Mouse (Mus musculus) heart, postnatal 4 days (tissue): ENCODE results near the gene Tmem167b. TPM values are rescaled to one million over a fixed set of nuclear protein-coding genes. Genes with fewer than 3 reads are reported as not detected.
"Not testable (repeated sequence)": the region's sequence is repeated elsewhere in the genome, so short reads cannot be mapped to it uniquely, and the experiment has no call there.

Experiments
- DNase-seq: peaks from one replicate; pipeline ENCODE4 v3.0.0; 2021
- total RNA-seq, 2 experiments: library from RNA; stranded (reverse); gene quantifications; 2 replicates each; pipeline ENCODE4 v1.2.3; 2021

Tmem167b gene
- total RNA-seq = 10 to 100 TPM; 32.4 to 34.7 TPM

- peak; percentile 96 for DNase-seq
Observed at GRCm38 (mm10) chr3:108562133-108562730, at the start of gene Tmem167b. Gene Tmem167b (minus strand): TSS chr3:108562466.

DNA sequence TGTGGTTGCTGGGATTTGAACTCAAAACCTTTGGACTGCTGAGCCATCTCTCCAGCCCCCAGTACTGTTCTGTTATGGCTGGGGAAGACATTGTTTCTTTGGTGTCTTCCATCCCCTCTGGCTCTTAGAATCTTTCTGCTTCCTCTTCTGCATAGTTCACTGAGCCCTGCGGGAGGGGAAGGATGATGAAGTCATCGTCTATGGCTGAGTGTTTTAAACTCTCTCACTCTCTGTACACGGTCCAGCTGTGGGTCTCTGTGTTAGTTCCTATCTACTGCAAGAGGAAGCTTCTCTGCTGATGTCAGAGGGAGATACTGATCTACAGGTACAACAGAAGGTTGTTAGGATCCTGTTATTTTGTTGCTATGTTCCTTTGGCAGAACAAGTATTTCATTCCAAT lies 46.6 kb upstream of the Tmem167b start:
- DNase-seq = no peak

DNA sequence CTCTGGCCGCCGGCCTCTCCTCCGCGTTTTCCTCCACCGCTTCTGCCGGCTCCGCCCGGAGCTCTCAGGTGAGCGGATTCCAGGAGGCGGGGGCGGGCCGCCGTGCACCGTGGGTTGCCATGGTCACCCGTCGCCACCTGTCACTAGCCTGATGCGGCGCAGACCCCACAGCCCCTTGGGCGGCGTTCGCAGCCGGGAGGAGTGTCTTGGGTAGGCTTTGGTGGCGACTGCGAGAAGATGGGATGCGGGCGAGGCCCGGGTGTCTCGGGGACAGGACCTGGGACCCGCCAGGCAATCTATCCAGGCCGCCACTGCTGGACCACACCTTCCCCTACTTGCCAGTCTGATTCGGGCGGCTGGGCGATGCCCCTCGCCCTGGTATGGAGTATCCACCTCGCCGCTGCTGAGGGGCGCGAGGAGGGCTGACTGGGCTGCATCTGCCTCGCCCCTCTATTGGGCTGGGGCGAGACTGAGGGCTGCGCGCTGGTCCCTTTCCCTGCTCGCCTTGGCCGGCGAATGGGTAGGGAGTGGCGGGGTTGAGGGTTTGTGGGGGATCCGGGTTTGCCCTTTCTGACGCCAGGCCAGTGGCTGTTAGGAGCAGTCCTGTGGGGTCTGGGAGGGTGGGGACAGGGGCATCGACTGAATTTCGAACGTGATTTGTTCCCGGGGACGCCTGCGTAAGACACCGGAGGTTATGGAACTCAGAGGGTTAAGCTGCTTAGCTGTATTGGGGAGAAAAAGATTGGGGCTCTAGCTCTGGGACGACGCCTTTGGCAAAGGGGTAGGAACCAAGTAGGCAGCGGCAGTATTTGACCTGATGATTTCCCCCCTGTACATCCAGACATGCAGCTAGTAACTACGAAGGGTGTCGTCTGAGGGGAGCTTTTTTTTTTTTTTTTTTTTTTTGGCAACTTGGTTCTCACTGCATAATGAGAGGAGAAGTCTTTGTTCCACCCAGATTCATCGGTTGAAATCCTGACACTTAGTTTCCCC lies 29.6 kb upstream of the Tmem167b start:
- DNase-seq = no peak

GRCm38 (mm10) chr3:108590786-108591529 lies 28.7 kb upstream of the Tmem167b start, which contains the start of gene Wdr47:
Gene Wdr47 (plus strand): TSS chr3:108591279.
- peak; percentile 96 for DNase-seq

GRCm38 (mm10) chr3:108588446-108588845 lies 26.2 kb upstream of the Tmem167b start:
- no peak for DNase-seq

- no peak for DNase-seq
Observed at GRCm38 (mm10) chr3:108584580-108584979, 22.3 kb upstream of the Tmem167b start.

- DNase-seq = no peak
Observed at GRCm38 (mm10) chr3:108574018-108574417, 11.8 kb upstream of the Tmem167b start.

DNA sequence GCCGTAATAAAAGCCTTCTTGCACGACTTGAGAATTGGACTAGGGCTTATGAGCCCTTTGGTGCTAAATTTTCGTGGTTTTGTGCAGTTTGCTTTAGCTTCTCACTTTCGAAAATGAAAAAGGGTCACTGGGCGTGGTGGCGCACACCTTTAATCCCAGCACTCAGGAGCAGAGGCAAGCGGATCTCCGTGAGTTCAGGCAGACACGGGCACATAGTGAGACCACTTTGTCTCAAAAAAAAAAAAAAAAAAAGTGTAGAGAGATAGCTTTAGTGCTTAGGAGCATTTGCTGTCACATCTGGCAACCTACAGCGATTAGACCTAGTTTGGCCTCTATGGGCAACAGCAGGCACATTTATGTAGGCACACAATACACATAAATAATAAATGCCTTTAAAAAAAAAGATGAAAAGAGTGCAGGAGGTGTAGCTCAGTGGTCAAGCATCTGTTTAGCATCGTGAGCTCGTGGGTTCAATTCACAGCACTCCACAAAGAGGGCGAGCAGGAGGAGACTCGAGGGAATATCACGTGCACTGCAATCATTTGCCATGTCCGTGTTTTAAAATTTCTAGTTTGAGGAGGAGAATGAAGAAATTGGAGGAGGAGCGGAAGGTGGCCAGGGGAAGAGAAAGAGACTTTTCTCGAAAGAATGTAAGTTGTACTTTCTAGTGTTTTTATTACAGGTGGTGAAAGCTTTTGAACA lies 10.2 kb upstream of the Tmem167b start:
- DNase-seq = no peak

DNA sequence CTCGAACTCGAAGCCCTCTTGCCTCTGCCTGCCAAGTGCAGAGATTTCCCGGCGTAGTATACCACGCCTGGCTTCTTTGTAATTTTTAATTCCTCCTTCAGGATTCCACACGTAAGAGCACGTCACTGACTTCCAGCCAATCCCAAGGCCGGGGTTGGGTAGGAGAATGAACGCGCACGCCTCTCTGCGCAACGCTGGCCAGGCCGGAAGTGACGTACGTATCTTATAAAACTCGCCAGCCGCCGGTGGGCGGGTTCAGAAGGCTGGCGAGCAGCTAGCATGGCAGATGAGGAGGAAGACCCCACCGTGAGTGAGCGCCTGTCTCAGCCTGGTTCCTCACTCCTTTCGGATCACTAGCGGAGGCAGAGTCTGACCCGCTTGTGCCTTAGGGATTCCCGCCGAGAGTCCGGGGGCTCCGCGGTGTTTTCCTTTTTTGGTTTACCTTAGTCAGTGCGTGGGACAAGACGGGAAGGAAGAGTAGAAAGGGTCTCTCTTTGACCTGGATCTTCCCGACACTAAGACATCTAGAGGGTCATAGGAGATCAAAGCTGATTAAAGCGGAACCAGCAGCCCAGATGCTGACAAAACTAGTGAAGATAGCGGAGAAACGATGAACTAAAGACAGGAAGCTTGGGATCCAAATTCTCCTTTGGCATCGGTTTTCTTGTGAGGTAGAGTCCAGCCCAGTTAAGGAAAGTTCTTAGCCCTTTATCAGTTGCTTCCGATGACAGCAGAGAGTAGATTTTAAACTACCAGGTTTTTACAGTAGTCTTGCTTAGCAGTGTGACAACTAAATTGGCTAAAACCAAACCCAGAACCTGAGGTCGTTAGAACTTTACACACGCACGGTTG lies 9.4 kb upstream of the Tmem167b start, which contains the start of gene Taf13:
Gene Taf13 (plus strand): TSS at position 256 of the 852 bp plus-strand sequence.
- peak; percentile 98 for DNase-seq

- DNase-seq = no peak
Observed at GRCm38 (mm10) chr3:108570813-108571212, 8.5 kb upstream of the Tmem167b start.

- DNase-seq = not testable (repeated sequence)
Observed at GRCm38 (mm10) chr3:108569636-108570035, 7.4 kb upstream of the Tmem167b start.

GRCm38 (mm10) chr3:108567990-108568877 lies 6.0 kb upstream of the Tmem167b start:
- DNase-seq = no peak

DNA sequence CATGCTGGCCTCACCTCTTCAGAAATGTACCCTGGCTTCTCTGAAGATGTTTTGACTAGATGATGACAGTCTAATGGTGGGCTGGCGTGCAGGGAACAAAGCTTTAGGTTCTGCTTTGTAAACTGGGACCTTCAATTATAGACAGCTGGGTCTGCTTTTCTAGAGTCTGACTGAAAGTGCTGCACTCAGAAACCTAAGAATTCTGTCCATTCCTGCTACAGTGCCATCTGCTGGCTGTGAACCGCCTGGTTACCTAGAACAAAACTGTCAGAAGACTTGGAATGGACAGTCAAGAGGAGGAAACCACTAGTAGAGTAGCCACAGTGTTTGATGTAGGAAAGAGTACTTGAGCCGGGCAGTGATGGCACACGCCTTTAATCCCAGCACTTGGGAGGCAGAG lies 1.0 kb upstream of the Tmem167b start:
- DNase-seq = peak; percentile 87

DNA sequence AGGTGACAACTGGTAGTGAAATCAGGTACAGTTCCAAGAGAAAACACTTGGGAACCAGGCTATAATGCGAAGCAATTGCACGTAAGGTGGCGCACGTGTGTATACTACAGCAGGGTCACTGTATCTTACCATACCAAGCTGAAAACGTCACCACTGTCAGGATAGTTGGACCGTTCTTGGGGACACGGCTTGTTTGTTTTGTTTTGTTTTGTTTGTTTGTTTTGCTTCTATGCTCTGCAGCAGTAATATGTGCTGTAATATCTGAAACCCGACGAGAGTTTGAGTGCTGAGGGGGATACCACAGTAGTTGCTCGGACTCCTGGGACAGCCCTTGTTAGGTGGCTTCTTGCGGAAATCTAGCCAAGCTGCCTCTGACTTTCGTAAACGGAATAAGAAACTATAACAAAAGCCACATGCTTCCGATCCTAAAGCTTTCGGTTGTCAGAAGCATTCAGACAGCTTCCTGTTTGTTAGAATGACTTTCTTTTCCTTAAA lies 558 bp upstream of the Tmem167b start:
- peak; percentile 31 for DNase-seq

GRCm38 (mm10) chr3:108557888-108558287 lies 4.4 kb downstream of the Tmem167b start:
- no peak for DNase-seq

DNA sequence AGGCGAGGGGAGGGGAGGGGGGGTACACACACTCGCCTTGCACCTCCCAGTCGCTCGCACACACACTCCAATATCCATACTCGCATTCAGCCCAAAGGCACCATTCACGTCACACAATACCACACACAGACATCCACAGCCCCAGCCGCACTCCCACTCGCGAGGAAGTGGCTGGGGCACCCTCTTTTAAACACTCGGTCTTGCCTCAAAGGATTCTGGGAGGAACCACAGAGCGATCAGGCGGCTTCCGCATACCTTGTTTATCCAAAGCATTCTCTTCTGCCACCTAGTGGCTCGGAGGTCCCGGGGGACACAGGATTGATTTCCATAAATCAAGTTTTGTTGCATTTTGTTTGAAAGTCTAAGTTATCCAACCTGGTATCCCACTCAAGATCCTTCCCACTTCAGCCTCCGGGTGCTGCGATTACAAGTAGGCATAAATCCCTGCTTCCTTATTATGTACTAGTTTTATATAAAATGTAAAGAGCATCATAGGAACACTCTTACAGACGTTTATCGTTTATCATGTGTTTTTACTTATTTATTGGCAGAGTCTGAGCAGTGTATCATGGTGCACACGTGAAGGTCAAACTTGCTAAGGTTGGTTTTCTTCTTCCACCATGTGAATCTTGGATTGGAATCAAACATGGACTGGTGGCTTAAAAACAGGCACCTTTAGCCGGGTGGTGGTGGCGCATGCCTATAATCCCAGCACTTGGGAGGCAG lies 7.5 kb downstream of the Tmem167b start:
- peak; percentile 94 for DNase-seq

GRCm38 (mm10) chr3:108554111-108554561 lies 8.1 kb downstream of the Tmem167b start:
- DNase-seq = no peak

DNA sequence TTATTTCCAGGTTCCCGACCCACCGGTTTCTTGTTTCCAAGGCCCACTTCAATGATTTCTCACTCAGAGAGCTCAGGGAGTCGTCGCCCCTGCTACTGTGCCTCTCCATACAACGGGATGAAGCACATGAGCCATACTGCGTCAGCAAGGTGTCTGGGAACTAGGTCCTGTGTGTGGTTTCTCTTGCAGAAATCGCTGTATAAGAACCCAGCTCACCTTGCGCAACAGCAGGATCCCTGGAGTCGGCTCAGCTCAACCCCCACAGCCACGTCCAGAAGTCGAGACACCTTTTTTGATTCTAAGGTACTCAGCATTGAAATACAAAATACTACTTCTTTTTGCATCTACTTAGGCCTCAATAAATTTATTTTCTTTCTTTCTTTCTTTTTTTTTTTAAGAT lies 20.0 kb downstream of the Tmem167b start:
- no peak for DNase-seq

- DNase-seq = peak; percentile 90
Observed at GRCm38 (mm10) chr3:108537303-108537702, 25.0 kb downstream of the Tmem167b start.
